Mouse (Mus musculus) G1E (cell line): ENCODE measurements around the gene Ankle1. TPM values are rescaled to one million over a fixed set of nuclear protein-coding genes. Genes with fewer than 3 reads are reported as not detected.

Experiments used
- ATAC-seq: 2 replicates; pipeline ENCODE4 v1.8.0; 2016; ENCODE audit warnings: mild to moderate bottlenecking; ENCODE audit not compliant: insufficient number of reproducible peaks, poor library complexity, low FRiP score, severe bottlenecking; ENCODE audit errors: extremely low read depth
- DNase-seq: peaks from one replicate; pipeline ENCODE4 v3.0.0; 2012; ENCODE audit warnings: low spot score
- H3K27me3 ChIP-seq: 2 replicates; pipeline ENCODE4 v1.6.1; 2012; ENCODE audit warnings: mild to moderate bottlenecking, low read length, inconsistent platforms; ENCODE audit not compliant: insufficient read depth
- H3K36me3 ChIP-seq: replicated peaks from 2 replicates; pipeline ENCODE3; 2012; ENCODE audit warnings: mild to moderate bottlenecking, inconsistent platforms
- H3K4me1 ChIP-seq: 2 replicates; pipeline ENCODE4 v1.6.1; 2012; ENCODE audit warnings: low read depth, low read length, inconsistent platforms, mixed read lengths; ENCODE audit not compliant: insufficient read depth
- H3K4me3 ChIP-seq: 2 replicates; pipeline ENCODE4 v1.5.1; 2012; ENCODE audit warnings: low read depth, mild to moderate bottlenecking, inconsistent platforms, low read length, moderate library complexity, mixed read lengths
- H3K9me3 ChIP-seq: replicated peaks from 2 replicates; pipeline ENCODE4 v1.6.1; 2012; ENCODE audit warnings: inconsistent platforms
- CTCF ChIP-seq: IDR thresholded peaks from 2 replicates; pipeline ENCODE4 v1.5.1; 2012; ENCODE audit warnings: low read depth, low read length, inconsistent platforms, mixed read lengths
- GATA1 ChIP-seq: IDR thresholded peaks from 2 replicates; pipeline ENCODE4 v1.6.1; 2012; ENCODE audit warnings: borderline replicate concordance, low read length, inconsistent platforms, mixed read lengths
- GATA2 ChIP-seq: IDR thresholded peaks from 2 replicates; pipeline ENCODE4 v1.6.1; 2012; ENCODE audit warnings: low read depth, low read length, inconsistent platforms, borderline replicate concordance
- POLR2AphosphoS5 ChIP-seq: IDR thresholded peaks from 2 replicates; pipeline ENCODE4 v1.6.1; 2012; ENCODE audit warnings: low read depth, low read length, inconsistent platforms; ENCODE audit not compliant: insufficient replicate concordance
- TAL1 ChIP-seq: conservative IDR thresholded peaks from 2 replicates; pipeline ENCODE4 v1.6.1; 2012; ENCODE audit warnings: low read depth, low read length, inconsistent platforms, mixed read lengths
- polyA plus RNA-seq: library from polyadenylated mRNA; stranded (reverse); fragments of >175 nt; gene quantifications from 2 replicates; pipeline ENCODE4 v1.2.3, GENCODE M21; 2012
- total RNA-seq, 2 experiments: library from RNA; stranded (forward) in 1 of 2; stranded (reverse) in 1 of 2; fragments of 200-1000 nt in 1 of 2; fragments of >200 nt in 1 of 2; fragmentation: Nextera tagmentation in 1 of 2; gene quantifications; 2 replicates each; pipeline ENCODE4 v1.2.3; 2014 to 2017

The Ankle1 gene
- total RNA-seq (2014; fragmentation: Nextera tagmentation) (5.9 and 16.2 TPM in 2 replicates), total RNA-seq (2017) (9.8 and 12.1 TPM in 2 replicates), polyA plus RNA-seq (13.7 and 15.1 TPM in 2 replicates)

- DNase-seq (peak; percentile 88), ATAC-seq (peak; percentile 65)
- TF ChIP-seq POLR2AphosphoS5 (no peak), CTCF (peak; percentile 25; the same call in 1 of the 2 replicates)
- H3K36me3 ChIP-seq: peaks cover 76% of the 10 kb centered on the region
- no peaks in the 10 kb centered on the region for H3K27me3 ChIP-seq
- peak within 1 kb of the TSS; percentile 82 for H3K4me3 ChIP-seq
- H3K9me3 ChIP-seq: no peaks in the 10 kb centered on the region
- peaks cover 74% of the 10 kb centered on the region for H3K4me1 ChIP-seq
These were observed at the start of gene Ankle1 for GRCm38 (mm10) chr8:71405401-71406098. Gene Ankle1, plus strand, starts transcription at chr8:71406010.

GRCm38 (mm10) chr8:71358026-71358425 lies 47.8 kb upstream of the Ankle1 start:
- peaks cover 86% of the 10 kb centered on the region for H3K36me3 ChIP-seq
- ATAC-seq: no peak

GRCm38 (mm10) chr8:71366771-71367528 lies 38.9 kb upstream of the Ankle1 start, which contains the start of gene Use1:
Gene Use1, plus strand, starts transcription at chr8:71366848.
- ATAC-seq (peak; percentile 65), DNase-seq (peak; percentile 59)
- Histone ChIP-seq H3K27me3 (no peaks in the 10 kb centered on the region), H3K36me3 (peaks cover 28% of the 10 kb centered on the region), H3K9me3 (no peaks in the 10 kb centered on the region), H3K4me1 (peaks cover 43% of the 10 kb centered on the region), H3K4me3 (peak within 1 kb of the TSS; percentile 81)
- TF ChIP-seq GATA1: no peak
- no peak for TF ChIP-seq POLR2AphosphoS5
- TF ChIP-seq CTCF: no peak
- no peak for TF ChIP-seq TAL1
- no peak for TF ChIP-seq GATA2

More at GRCm38 (mm10) chr8:71358026-71358425, 47.8 kb upstream of the Ankle1 start:
- no peak for TF ChIP-seq GATA2
- Histone ChIP-seq H3K4me3 (no peak overlapping the region), H3K4me1 (peaks cover 10% of the 10 kb centered on the region), H3K9me3 (no peaks in the 10 kb centered on the region), H3K27me3 (no peaks in the 10 kb centered on the region)
- no peak for DNase-seq

- Histone ChIP-seq H3K4me3 (peak overlapping the region; percentile 81), H3K9me3 (no peaks in the 10 kb centered on the region), H3K36me3 (peaks cover 33% of the 10 kb centered on the region), H3K4me1 (peaks cover 49% of the 10 kb centered on the region), H3K27me3 (no peaks in the 10 kb centered on the region)
- no peak for ATAC-seq
- peak; percentile 94 for DNase-seq
- TF ChIP-seq TAL1 (no peak), POLR2AphosphoS5 (no peak), GATA2 (no peak), GATA1 (no peak), CTCF (no peak)
These were observed 38.2 kb upstream of the Ankle1 start for GRCm38 (mm10) chr8:71367529-71368176.

GRCm38 (mm10) chr8:71368366-71368765 lies 37.4 kb upstream of the Ankle1 start:
- H3K9me3 ChIP-seq: no peaks in the 10 kb centered on the region
- H3K36me3 ChIP-seq: peaks cover 37% of the 10 kb centered on the region
- H3K4me3 ChIP-seq: peak overlapping the region; percentile 48; the same call in 1 of the 2 replicates
- ATAC-seq (no peak), DNase-seq (no peak)
- no peak for TF ChIP-seq CTCF
- TF ChIP-seq GATA1: no peak
- no peak for TF ChIP-seq GATA2
- no peak for TF ChIP-seq TAL1
- TF ChIP-seq POLR2AphosphoS5: no peak
- H3K4me1 ChIP-seq: peaks cover 54% of the 10 kb centered on the region
- H3K27me3 ChIP-seq: no peaks in the 10 kb centered on the region

- ATAC-seq: no peak
- H3K4me1 ChIP-seq: peaks cover 54% of the 10 kb centered on the region
- no peak for DNase-seq
- H3K27me3 ChIP-seq: no peaks in the 10 kb centered on the region
- H3K9me3 ChIP-seq: no peaks in the 10 kb centered on the region
- TF ChIP-seq GATA1 (no peak), TAL1 (no peak), POLR2AphosphoS5 (no peak), CTCF (no peak), GATA2 (no peak)
- H3K4me3 ChIP-seq: peak overlapping the region; percentile 4; the same call in 1 of the 2 replicates
- peaks cover 45% of the 10 kb centered on the region for H3K36me3 ChIP-seq
These were observed 36.6 kb upstream of the Ankle1 start for GRCm38 (mm10) chr8:71369040-71369718.
